Mouse (Mus musculus): ENCODE data around the gene Acadm.
A peak's percentile ranks its signal among the peaks of the same experiment; 100 is the strongest.

The Acadm gene

GRCm38 (mm10) chr3:153944335-153944990, at the start of gene Acadm:
Gene Acadm (minus strand): TSS chr3:153944632.
- peak; percentile 90 for DNase-seq (ENCODE audit: low read depth, low spot score)

DNA sequence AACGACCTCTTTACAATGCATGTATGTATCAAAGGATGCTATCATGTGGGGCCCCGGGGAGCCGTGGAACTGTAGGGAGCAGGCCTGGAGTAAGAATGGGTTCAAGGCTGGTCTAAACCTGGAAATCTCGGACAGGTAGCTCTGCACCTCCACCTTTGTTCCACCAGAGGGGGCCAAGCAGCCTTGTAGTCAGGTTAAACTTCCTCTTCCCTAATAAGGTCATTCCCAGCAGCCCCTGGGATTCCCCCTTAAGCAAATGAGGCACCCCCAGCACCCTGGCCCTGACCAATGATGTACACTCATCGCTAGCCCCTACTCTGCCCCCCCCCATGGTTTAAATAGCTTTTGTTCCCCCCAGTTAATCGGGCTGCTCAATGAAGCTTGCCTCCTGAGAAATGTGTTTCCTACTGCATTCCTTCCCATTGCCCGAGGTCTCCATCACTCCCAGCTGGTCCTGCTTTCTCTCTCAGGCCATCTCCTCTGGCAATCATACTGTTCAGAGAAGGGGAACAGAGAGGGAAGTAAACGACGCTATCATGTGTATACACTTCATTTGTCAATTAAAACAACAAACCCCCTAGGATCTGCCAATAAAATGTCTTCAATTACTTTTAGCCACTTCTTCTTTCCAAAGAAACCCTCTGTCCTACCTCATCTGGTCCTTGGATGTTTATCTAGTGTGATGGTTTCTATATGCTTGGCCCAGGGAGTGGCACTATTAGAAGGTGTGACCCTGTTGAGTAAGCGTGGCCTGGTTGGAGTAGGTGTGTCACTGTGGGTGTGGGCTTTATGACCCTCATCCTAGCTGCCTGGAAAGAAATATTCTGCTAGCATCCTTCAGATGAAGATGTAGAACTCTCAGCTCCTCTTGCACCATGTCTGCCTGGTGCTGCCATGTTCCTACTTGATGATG, 40.3 kb upstream of the Acadm start:
- no peak for DNase-seq (ENCODE audit: low read depth, low spot score)

GRCm38 (mm10) chr3:153980611-153981010, 36.2 kb upstream of the Acadm start:
- no peak for DNase-seq (ENCODE audit: low read depth, low spot score)

DNA sequence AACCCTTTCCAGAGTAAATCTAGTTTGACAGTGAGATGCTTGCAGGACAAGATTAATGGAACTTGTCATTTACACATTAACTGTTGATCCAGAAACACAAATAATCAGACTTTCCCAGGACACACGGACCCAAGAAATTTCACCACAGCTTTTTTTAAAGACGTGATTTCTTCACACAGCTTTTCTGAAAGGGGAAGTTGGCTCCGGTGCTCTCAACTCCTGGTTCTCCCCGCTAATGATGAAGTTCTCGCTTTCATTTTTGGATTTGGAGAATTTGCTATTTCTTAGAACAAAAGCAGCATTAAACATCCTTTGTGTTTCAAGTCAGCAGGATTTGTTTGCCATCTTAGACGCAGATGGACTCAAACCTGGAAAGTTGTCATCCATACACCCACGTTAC, 31.4 kb upstream of the Acadm start:
- no peak for DNase-seq (ENCODE audit: low read depth, low spot score)

DNA sequence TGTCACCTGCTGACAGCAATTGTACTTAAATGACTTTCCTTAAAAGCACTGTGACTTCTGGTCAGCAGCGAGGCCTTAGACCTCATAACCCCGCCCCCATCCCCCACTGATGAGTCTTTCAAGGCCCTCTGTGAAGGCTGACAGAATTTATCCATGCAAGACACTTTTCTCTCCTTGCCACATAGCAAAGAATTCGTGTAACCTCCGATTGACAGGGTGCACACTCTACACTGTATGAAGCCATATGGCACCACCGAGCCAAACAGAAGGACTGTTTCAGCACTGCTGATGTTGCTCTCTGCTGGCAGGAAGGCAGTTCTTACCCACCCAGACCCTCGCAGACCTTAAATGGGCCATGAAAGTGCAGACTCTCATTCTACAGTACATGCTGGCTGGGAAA, 30.6 kb upstream of the Acadm start:
- no peak for DNase-seq (ENCODE audit: low read depth, low spot score)

GRCm38 (mm10) chr3:153973949-153974760, 29.7 kb upstream of the Acadm start:
- DNase-seq (ENCODE audit: low read depth, low spot score): no peak

DNA sequence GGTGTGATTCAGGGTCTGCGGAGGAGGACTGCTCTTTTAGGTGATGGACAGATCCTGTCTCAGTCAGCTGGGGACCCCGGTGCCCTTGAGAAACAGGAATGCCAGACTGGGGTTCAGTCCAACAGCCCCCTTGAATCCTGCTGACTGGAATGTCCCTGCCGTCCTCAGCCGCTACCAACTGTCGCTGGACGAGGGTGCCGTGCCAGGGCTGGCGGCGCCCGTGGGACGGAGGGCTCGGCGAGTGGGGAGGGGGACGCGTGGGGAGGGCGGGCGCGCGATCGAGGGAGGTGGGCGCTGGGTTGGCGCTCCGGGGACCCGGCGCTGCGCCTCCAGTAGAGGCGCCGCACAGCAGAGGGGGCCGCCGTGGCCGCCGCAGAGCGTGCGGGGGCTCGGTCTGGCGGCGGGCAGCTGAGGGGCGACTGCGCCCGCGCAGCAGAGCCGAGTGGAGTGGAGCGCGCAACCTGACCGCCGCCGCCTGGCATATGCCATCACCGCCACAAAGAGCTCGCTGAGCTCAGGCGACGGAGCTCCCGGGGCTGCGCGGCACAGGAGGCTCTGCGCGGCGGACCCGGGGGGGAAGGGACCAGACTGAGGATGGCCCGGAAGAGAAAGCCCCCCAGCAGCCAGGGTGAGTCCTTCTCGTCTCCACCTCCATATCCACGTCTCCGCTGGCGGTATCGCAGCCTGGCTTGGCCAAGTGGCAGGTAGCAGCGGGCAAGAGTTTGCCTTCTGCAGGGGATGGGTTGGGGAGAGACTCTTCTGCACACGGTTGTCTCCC, 28.9 kb upstream of the Acadm start, which contains the start of gene Slc44a5:
Slc44a5 (plus strand) TSS at position 266 of the 778 bp plus-strand sequence.
- DNase-seq (ENCODE audit: low read depth, low spot score): peak; percentile 41

GRCm38 (mm10) chr3:153969451-153969850, 25.0 kb upstream of the Acadm start:
- no peak for DNase-seq (ENCODE audit: low read depth, low spot score)

DNA sequence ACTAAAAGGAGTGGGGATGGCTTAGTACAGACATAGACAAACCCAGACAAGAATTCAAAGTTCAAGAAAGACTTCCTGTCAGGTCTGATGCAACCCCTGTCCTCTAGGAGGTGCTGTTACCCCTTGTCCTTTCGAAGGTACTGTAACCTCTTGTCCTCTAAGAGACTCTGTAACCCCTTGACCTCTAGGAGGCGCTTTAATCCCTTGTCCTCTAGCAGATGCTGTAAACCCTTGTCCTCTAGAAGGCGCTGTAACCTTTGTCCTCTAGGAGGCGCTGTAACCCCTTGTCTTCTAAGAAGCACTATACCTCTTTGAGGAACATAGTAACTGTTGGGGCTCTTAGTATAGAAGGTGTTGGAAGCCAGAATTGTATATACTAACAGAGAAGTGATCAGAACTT, 24.1 kb upstream of the Acadm start:
- peak; percentile 70 for DNase-seq (ENCODE audit: low read depth, low spot score)

DNA sequence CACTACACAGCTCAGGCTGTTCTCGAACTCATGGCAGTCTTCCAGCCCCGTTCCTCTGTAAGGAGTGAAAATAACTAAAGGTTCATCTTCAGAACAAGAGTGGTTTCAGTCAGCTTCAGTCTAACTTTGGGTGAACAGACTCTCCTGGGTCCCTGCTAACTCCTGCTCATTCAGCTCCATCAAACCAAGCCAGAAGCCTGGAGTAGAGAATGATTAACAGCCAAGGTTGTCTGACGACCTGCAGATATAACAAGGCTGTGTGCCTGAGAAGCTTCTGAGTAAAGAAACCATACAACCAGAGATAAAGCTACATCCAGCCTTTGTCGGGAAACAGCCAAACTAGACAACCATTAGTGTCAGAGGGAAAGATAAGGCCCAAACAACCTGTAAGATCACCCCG, 23.0 kb upstream of the Acadm start:
- DNase-seq (ENCODE audit: low read depth, low spot score): no peak

GRCm38 (mm10) chr3:153961632-153962389, 17.4 kb upstream of the Acadm start:
- no peak for DNase-seq (ENCODE audit: low read depth, low spot score)

- DNase-seq (ENCODE audit: low read depth, low spot score): no peak
Observed at GRCm38 (mm10) chr3:153960884-153961283, 16.5 kb upstream of the Acadm start.

GRCm38 (mm10) chr3:153959731-153960207, 15.3 kb upstream of the Acadm start:
- no peak for DNase-seq (ENCODE audit: low read depth, low spot score)

DNA sequence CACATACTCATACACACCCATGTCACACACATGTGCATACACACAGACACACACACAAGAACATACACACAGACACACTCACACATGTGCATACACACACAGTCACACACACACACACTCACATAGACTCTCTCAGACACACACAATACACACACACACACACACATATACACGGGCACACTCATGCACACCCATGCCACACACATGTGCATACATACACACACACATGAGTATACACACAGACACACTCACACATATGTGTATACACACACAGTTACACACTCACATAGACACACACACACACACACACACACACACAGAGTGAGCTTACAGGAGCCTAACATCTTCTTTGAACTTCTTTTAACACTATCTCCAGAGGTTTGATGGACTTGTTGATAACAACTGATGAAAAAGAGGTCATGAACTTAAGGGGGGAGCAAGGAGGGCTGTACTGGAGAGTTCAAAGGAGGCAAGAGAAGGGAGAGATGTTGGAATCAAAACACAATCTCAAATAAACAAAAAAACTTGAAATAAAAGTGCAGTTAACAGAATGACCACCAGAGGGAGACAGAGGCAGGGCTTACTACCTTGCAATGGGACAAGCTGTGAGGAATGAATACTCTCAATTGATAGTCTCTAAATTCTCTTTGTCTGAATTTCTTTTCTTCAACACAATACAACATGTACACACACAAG, 14.8 kb upstream of the Acadm start:
- DNase-seq (ENCODE audit: low read depth, low spot score): peak; percentile 36

DNA sequence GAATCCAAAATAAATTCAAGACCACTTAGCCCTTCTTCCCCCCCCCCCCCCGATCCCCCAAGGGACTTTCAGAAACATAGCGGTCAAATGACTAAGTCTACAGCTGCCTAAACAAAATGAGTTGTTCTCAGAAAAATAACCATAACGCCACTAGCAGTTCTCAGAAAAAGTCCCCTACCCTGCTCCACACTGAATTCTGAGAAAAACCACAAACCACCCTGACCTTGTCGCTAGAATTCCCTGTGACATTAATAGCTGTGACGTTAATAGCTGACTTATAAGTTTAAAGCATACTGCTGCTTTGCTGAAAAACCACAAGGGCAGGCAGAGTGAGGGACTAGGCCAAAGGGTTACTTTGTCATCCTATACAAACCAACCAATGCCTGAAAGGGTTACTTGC, 13.5 kb upstream of the Acadm start:
- DNase-seq (ENCODE audit: low read depth, low spot score): no peak

DNA sequence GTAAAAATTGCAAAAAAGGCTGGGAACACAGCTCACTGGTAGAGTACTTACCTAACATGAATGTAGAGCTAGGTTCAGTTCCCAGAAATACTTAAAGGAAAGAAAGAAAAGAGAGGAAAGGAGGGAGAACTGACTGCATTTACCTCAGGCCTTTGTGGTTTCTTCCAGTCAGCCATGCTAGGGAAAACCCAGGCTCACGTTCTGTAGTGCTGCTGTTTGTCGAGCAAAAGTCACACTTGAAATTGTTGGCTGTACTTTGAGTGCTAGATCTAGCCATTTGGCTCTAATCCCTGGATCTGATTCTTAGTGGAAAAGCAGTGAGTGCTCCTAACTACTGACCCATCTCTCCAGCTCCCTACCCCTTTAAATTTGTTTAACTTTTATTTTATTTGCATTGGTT, 3.7 kb upstream of the Acadm start:
- DNase-seq (ENCODE audit: low read depth, low spot score): no peak

GRCm38 (mm10) chr3:153947271-153947670, 2.8 kb upstream of the Acadm start:
- DNase-seq (ENCODE audit: low read depth, low spot score): no peak

DNA sequence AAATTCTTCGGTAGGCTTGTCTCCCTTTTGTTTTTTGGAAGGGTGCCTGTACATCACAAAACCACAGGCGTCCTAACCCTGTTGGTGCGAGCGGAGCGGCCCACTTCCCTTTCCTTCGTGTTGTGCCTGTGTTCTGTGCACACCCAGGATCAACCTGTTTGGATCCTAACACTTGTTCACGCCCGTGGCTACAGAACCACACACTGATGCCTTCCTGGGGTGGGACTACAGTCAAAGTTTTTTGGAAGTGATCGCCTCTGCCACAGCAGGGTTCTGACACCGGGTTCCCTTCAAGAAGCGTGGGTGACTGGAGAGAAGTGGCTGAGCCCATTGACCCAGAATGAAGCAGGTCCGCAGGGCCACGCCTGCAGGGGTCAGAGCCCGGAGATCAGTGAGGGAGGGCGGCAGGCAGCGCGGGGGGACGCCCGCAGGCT, 514 bp downstream of the Acadm start:
- DNase-seq (ENCODE audit: low read depth, low spot score): no peak

DNA sequence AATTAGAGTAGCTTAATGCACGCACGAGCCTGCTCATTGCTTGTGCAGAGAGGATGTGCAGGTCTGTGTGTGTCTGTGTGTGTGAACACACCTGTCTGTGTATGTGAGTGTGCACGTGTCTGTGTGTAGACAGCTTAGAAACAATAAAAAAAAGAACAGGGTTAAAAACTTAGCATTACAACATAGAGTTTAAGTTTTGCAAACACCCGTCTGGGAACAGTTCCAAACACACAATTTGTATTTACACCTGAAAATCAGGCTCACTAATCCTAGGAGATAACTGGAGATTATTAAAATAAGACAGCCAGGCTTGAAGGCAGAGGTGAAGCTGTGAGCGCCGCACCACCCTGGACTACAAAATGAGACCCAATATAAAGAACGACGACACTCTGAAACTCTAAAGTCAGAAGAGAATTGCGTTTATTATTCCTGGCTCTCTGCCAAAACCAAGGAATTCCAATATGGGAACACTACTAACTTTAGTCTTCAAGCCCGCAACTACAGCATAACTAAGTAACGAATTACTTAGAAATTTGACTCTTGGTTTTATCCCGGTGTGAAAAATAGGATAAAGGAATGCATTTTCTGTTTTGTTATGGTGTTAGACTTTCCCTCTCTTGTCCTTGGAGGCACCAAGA, 1.3 kb downstream of the Acadm start:
- DNase-seq (ENCODE audit: low read depth, low spot score): no peak
